Mouse (Mus musculus) thymus, postnatal 25 days (tissue): ENCODE results near the gene Rab25.
"Not testable (repeated sequence)": the region's sequence is repeated elsewhere in the genome, so short reads cannot be mapped to it uniquely, and the experiment has no call there.

ENCODE experiments used
- DNase-seq: peaks from one replicate; pipeline ENCODE4 v3.0.0; 2022

The Rab25 gene

DNA sequence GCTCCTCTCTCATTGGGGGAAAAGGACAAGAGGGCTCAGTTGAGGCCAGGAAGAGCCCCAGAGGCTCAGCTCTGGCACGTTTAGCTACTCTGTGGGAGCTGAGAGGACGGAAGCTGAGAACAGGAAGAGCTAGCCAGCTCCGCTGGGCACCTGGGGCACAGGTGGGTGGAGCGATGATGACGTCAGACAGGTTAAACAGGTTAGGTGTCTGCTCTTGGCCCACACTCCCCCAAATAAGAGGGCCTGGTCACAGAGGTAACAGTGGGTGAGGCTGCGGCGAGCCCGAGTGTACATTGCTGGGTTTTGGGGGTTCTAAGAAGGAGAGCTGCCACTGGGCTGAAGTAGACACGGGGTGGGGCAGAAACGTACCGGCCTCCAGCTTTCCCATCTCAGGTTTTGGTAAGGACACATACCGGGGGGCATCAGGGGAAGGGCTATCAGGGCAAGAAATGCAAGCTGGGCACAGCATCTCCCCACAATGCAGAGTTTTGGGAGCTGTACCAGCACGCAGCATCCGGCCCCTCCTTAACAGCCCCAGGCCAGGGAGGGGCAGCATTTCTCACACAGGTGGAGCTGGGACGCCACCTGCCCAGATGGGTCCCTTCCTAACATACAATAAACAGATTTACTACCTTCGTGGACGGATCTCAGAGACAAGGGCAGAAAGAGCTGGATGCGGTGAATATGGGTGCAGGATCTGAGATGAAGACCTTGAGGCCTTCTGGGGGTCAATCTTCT is at the start of gene Rab25:
Gene Rab25, minus strand, starts transcription at position 121 of the 738 bp plus-strand sequence.
- no peak for DNase-seq

- DNase-seq = not testable (repeated sequence)
Measured at GRCm38 (mm10) chr3:88596547-88596946, 48.4 kb upstream of the Rab25 start.

GRCm38 (mm10) chr3:88593893-88594580 is 45.9 kb upstream of the Rab25 start:
- no peak for DNase-seq

DNA sequence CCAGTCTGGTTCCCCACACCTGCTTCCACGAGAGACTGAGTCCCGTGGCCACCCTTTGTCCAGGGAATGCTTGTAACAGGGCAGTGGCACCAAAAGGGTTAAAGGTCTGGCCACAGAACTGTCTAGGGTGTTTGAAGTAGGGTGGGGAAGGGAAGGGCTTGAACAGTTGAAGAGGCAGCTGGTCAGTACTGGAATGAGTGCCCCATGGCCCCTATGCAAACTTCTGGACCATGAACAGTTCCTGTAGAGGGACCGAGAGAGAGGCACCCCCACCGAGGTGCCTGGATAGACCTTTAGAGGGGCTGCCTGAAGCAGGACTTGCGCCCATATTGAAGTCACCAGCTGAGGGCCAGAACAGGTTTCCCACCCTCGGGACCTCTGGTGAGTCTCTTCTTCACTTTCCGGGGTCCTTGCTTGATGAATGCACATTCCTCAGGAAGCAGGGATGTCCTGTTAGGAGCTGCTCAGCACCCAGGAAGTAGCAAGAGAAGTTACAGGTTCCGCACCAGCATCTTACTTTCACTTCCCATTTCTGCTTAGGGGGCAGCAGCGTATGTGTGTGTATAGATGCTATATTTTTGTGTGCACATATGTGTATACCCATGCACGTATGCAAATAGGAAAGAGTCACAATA is 45.0 kb upstream of the Rab25 start:
- peak; percentile 61 for DNase-seq

DNA sequence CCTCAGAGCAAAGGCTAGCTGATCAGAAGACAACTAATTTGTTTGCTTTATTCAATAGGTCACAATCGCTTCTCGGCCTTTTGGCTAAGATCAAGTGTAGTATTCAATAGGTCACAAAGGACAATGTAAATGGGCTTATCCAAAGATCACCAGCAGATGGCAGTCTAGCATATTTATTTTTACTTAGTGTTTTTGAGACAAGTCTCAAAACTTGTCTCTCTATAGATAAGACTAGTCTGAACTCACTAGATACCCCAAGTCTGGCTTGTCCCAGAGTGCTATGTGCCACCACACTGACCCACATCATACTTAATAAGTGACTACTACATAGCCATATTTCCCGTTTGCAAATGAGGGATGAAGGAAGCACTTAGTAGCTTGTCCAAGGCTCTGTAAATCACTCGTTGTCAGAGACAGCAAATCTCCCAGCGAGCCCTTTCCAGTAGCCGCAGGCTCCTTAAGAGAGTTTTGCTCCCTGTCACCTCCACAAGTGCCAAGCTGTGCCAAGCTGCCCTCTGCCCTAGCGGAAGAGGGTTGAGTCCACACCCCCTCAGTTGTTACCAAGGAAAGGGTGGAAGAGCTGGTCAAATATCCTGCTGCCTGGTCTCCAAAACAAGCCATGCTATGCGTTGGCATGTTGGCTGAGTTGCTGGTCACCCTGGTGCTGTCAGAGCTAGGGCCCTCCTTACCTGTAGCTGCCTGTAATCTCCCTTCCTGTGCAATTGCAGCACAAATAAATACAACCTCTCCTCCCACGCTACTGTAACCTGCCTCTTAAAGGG is 44.0 kb upstream of the Rab25 start:
- peak; percentile 47 for DNase-seq

DNA sequence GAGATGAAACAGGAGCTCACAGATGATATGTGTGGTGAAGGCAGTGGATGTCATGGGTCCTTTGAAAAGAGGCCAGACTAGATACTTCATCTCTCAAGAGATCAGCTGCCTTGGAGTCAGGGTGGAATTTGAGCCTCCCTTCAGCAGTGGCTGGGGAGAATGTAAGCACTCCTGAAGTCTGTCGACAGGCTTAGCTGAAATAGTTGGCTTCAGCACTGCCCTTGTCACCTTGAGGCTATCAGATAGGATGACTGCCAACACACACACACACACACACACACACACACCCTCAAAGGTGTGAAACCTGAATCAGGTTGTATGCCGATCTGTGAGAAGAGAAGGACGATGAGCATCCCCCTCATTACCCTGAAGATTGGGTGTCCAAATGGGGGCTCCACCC is 42.9 kb upstream of the Rab25 start:
- DNase-seq = no peak

GRCm38 (mm10) chr3:88590246-88590645 is 42.1 kb upstream of the Rab25 start:
- no peak for DNase-seq

- no peak for DNase-seq
Measured at GRCm38 (mm10) chr3:88586640-88587039, 38.5 kb upstream of the Rab25 start.

- DNase-seq = no peak
Measured at GRCm38 (mm10) chr3:88585769-88586168, 37.7 kb upstream of the Rab25 start.

DNA sequence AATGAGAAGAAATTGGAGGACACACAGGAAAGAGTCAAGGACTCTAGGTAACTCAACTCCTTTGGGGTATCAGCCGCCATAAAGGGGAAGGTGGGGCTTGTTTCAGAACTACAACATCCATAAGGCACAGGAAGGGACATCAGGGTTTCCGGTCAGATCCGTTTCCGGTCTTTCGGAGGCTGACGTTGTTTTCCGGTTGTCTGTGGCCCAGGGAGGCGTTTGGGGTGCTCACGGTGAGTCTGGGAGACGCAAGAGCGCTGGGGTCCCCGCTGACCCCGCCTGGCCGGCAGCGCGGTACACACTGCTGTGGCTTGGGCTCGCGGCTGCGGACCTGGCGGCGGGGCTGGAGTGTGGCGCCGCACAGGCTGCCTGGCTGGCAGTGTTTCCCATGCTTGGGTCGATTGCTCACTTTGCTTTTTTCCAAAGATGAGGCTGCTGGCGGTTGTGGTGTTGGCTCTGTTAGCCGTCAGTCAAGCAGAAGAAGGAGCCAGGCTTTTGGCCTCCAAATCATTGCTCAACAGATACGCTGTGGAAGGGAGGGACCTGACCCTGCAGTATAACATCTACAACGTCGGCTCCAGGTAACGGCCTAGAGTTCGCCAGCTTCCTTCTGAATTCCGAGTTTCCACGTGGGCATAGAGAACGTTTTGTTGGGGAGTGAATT is 31.5 kb upstream of the Rab25 start:
- DNase-seq = peak; percentile 72

GRCm38 (mm10) chr3:88578498-88579424 is 30.7 kb upstream of the Rab25 start:
- DNase-seq = no peak

GRCm38 (mm10) chr3:88577846-88578245 is 29.7 kb upstream of the Rab25 start:
- DNase-seq = not testable (repeated sequence)

DNA sequence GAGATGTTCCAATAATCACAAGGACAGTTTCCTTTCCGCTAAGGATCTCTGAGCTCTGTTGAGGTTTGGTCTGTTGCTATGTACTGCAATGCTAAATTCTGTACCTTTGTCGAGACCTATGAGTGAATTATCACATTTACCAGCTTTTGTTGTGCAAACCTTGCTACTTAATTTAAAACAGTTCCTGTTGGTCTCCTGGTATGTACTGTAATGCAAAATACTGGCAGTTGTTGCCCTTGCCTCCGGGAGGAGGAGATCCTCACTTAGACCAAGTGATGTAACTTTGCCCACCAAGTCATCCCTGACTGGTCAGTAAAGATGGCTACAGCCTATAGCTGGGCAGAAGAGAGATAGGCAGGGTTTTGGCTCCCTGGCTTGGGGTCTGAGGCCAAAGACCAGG is 27.4 kb upstream of the Rab25 start, which contains the start of gene Ssr2:
Gene Ssr2, plus strand, starts transcription at position 337 of the 400 bp plus-strand sequence.
- DNase-seq = no peak

- DNase-seq = no peak
Measured at GRCm38 (mm10) chr3:88573810-88574209, 25.7 kb upstream of the Rab25 start.

DNA sequence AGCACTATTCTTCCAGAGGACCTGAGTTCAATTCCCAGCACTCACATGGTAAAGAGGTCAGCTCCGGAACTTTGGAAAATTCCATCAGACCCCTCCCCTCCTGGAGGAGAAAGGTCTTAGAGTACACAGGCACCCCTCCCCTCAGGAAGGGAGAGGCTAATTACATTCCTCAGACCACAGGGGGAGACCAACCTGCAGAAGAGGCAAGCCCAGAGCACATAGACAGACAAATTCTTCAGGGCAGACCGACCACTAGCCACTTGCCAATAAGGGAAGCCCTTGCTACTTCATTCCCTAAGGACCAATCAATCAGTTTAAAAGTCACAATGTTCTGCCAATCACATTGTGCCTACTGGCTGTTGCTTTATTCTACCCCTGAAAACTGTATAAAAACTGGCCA is 24.7 kb upstream of the Rab25 start:
- no peak for DNase-seq

DNA sequence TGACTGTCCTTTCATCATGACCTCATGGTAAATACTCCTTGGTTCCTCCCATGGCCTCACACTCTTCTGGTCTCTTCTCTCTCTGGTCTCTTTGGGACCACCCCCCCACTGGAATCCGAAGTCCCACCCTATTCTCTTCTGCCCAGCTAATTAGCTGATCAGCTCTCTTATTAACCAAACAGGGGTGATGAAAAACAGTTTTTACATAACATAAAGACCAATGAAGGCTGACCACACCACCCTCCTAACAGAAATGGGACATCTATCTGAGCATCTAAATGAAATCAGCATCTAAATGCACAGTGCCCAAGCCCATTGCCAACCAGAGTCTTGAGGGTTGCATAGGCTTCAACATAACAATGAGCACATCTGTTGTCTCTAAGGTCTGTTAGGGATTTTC is 23.8 kb upstream of the Rab25 start:
- no peak for DNase-seq

DNA sequence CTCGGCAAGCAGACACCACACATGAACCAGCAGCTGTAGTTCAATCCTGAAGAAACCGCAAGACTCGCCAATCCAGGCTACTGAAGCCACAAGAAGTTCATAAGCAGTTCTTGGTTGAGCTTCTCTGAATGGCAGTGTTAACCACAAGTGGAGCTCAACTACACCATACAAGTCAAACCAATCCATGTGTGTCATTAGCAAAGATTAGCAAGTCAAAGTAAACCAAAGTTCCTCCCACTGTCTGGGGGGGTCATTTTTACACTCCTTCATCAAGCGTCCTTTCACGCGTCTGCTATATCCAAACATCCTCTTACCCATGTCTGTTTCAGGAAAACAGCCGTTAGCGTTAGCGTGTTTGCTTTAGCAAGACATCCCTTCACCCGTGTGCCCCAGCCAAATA is 22.2 kb upstream of the Rab25 start:
- no peak for DNase-seq

DNA sequence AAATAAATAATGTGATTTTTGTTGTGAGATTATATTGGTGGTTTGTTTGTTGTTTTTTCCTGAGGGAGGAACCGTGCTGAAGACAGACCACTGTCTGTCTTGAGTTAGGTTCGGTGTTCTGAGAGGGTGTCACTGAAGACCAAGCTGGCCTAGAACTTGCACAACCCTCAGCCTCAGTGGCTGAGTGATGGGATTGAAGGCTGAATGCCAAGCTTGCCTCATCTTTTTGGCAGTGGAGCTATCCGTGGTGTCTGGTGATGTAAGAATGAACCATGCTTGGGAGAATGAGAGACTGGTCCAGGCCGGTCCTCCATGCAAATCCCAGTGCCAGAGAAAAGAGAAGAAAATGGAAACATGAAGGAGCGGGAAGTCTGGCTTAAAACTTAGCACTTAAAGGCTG is 21.6 kb upstream of the Rab25 start:
- no peak for DNase-seq

DNA sequence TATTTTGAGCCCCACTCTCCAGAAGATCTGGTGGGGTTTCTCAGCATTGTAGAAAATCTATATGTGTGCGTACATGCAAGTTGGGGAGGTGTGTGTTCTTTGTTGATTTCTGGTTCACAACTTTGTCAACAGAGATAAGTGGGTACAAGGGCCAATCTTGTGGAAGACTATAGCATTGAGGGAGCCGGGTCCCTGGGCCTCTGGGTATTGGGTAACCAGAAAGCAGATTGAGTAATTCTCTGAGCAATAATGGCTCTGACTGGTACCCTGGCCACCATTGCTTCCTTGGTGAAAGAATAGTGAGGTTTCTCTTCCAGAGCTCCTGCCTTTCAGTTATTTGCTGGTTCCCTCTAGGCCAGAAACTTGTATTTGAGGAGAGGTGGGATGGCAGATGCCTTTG is 21.0 kb upstream of the Rab25 start:
- no peak for DNase-seq

DNA sequence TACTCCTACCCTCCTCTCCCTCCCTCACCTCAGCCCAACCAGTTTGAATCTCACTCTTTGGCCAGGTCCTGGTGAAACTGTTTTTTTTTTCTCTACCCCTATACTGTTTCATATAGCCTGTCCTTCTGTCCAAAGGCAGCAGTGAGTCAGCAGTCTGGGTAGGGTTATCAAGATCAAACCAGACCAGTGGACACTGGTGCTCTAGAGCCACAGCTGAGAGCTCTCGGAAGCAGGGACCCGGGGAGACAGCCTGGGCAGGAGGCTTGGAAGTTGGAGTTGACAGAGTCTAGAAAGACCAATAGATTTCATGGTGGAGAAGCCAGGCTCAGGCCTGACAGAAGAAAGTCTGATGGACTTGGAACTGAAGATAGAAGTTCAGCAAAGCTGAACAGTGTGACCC is 20.5 kb upstream of the Rab25 start:
- DNase-seq = no peak

DNA sequence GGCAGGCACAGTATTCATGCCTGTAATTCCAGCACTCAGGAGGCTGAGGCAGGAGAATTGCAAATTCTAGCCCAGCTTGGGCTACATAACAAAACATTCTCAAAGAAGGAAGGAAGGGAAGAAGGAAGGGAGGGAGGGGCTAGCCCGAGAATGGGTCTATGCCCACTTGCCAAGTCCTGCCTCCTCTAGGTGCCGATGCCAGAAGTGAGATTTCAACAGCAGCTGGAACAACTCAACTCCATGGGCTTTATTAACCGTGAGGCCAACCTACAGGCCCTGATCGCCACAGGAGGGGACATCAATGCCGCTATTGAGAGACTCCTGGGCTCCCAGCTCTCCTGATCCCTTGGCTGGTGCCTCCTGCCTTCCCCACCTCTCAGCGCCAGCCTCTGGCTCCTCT is 19.8 kb upstream of the Rab25 start:
- no peak for DNase-seq
